Mouse (Mus musculus) neural tube, embryonic 13.5 days (tissue): ENCODE results near the gene Mex3a. TPM values are rescaled to one million over a fixed set of nuclear protein-coding genes. Genes with fewer than 3 reads are reported as not detected.

ENCODE experiments used
- ATAC-seq: fragments of 200-750 bp; cut with Nextera tagmentation; 2 replicates; pipeline ENCODE4 v1.8.0; 2017; ENCODE audit warnings: low read depth, mild to moderate bottlenecking, moderate TSS enrichment, moderate library complexity
- H3K27ac ChIP-seq: fragments of 300-500 bp; sonication (generic); replicated peaks from 2 replicates; pipeline ENCODE4 v1.5.1; 2015; ENCODE audit warnings: moderate library complexity, mild to moderate bottlenecking, inconsistent platforms
- H3K27me3 ChIP-seq: fragments of 300-500 bp; sonication (generic); 2 replicates; pipeline ENCODE4 v1.6.1; 2015; ENCODE audit warnings: mild to moderate bottlenecking, inconsistent platforms
- H3K36me3 ChIP-seq: fragments of 300-500 bp; sonication (generic); 2 replicates; pipeline ENCODE4 v1.6.1; 2015; ENCODE audit warnings: mild to moderate bottlenecking, inconsistent platforms
- H3K4me1 ChIP-seq: fragments of 300-500 bp; sonication (generic); replicated peaks from 2 replicates; pipeline ENCODE4 v1.6.1; 2015; ENCODE audit warnings: inconsistent platforms
- H3K4me2 ChIP-seq: fragments of 300-500 bp; sonication (generic); 2 replicates; pipeline ENCODE4 v1.6.1; 2015; ENCODE audit warnings: inconsistent platforms, mild to moderate bottlenecking, moderate library complexity
- H3K4me3 ChIP-seq: fragments of 300-500 bp; sonication (generic); 2 replicates; pipeline ENCODE4 v1.5.1; 2015; ENCODE audit warnings: mild to moderate bottlenecking, inconsistent platforms
- H3K9ac ChIP-seq: fragments of 300-500 bp; sonication (generic); 2 replicates; pipeline ENCODE4 v1.6.1; 2015; ENCODE audit warnings: moderate library complexity, mild to moderate bottlenecking, inconsistent platforms
- H3K9me3 ChIP-seq: fragments of 300-500 bp; sonication (generic); 2 replicates; pipeline ENCODE4 v1.6.1; 2016; ENCODE audit warnings: inconsistent platforms
- WGBS: fragments of 180-500 bp; shearing (Covaris S2); methylation state at CpG from one replicate; pipeline ENCODE4 v1.1.7; 2015; 5-methylcytosine and 5-hydroxymethylcytosine counted together
- polyA plus RNA-seq: library from polyadenylated mRNA; unstranded; fragments of >200 nt; fragmentation: Nextera tagmentation; extraction: Ambion mirVana; gene quantifications from 2 replicates; pipeline ENCODE4 v1.2.1, GENCODE M21; 2015

Gene Mex3a
- polyA plus RNA-seq = 32.5 and 33.7 TPM in 2 replicates

DNA sequence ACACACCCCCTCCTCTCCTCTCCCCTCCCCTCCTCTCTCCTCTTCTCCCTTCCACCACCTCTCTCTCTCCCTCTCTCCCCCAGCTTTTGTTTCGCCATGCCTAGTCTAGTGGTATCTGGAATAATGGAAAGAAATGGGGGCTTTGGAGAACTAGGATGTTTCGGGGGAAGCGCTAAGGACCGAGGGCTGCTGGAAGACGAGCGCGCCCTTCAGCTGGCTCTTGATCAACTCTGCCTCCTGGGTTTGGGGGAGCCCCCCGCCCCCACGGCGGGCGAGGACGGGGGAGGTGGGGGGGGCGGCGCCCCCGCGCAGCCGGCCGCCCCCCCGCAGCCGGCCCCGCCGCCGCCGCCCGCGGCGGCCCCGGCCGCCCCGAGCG, at the start of gene Mex3a:
TSS of gene Mex3a (plus strand) at position 97 of the 376 bp plus-strand sequence.
- peak within 1 kb of the TSS; percentile 99 for H3K4me2 ChIP-seq
- no peaks in the 10 kb centered on the region for H3K27me3 ChIP-seq
- peak within 1 kb of the TSS; percentile 100 for H3K9ac ChIP-seq
- ATAC-seq = no peak; the same call in 1 of the 2 replicates
- H3K4me1 ChIP-seq = peaks cover 70% of the 10 kb centered on the region
- 1% methylated on average over 12 of the region's 31 CpGs for WGBS
- H3K9me3 ChIP-seq = no peaks in the 10 kb centered on the region
- H3K27ac ChIP-seq = peak within 1 kb of the TSS; percentile 99
- H3K4me3 ChIP-seq = peak within 1 kb of the TSS; percentile 63
- peaks cover 25% of the 10 kb centered on the region for H3K36me3 ChIP-seq

GRCm38 (mm10) chr3:88483141-88483540, 49.1 kb upstream of the Mex3a start:
- no peak overlapping the region for H3K9ac ChIP-seq
- H3K9me3 ChIP-seq = no peaks in the 10 kb centered on the region
- WGBS = 80% methylated on average over 8 of the region's 8 CpGs
- peaks cover 64% of the 10 kb centered on the region for H3K27me3 ChIP-seq
- H3K27ac ChIP-seq = no peak overlapping the region
- H3K4me1 ChIP-seq = peaks cover 18% of the 10 kb centered on the region
- 0 out of 2 replicates have a peak, but pooled peaks have one; percentile 5 for ATAC-seq
- peaks cover 21% of the 10 kb centered on the region for H3K36me3 ChIP-seq
- no peak overlapping the region for H3K4me2 ChIP-seq
- no peak overlapping the region for H3K4me3 ChIP-seq

DNA sequence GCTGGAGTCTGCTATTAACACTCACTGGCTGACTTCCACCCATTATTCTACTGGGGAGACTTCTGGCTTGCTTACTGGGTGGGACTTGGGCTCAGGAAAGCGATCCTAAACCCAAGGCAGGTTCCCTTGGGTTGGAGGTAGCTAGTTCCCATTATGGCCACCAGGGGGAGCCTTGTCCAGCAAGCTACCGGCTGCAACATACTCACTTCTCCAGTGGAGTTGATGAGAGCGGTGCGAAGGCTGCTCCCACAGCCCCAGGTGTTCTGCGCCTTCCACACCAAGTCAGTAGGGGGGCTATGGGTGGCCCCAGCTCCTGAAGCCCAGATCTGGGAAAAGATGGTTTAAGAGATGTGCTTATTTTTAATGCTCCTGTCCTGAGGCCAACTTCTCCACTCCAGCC, 48.6 kb upstream of the Mex3a start:
- H3K4me2 ChIP-seq = no peak overlapping the region
- peaks cover 22% of the 10 kb centered on the region for H3K4me1 ChIP-seq
- ATAC-seq = peak; percentile 33; the same call in 1 of the 2 replicates
- H3K27ac ChIP-seq = no peak overlapping the region
- H3K4me3 ChIP-seq = no peak overlapping the region
- no peak overlapping the region for H3K9ac ChIP-seq
- WGBS = 7% methylated on average over 5 of the region's 5 CpGs
- no peaks in the 10 kb centered on the region for H3K9me3 ChIP-seq
- H3K27me3 ChIP-seq = peaks cover 64% of the 10 kb centered on the region
- H3K36me3 ChIP-seq = peaks cover 21% of the 10 kb centered on the region

GRCm38 (mm10) chr3:88484597-88485316, 47.4 kb upstream of the Mex3a start:
- no peak for ATAC-seq
- WGBS = 6% methylated on average over 39 of the region's 39 CpGs
- Histone ChIP-seq H3K9me3 (no peaks in the 10 kb centered on the region), H3K4me2 (peak overlapping the region; percentile 44), H3K9ac (peak overlapping the region; percentile 49; the same call in 1 of the 2 replicates), H3K4me1 (peaks cover 30% of the 10 kb centered on the region), H3K27ac (no peak overlapping the region), H3K27me3 (peaks cover 64% of the 10 kb centered on the region), H3K36me3 (peaks cover 21% of the 10 kb centered on the region), H3K4me3 (peak overlapping the region; percentile 18)

GRCm38 (mm10) chr3:88486043-88486442, 46.2 kb upstream of the Mex3a start:
- Histone ChIP-seq H3K4me2 (no peak overlapping the region), H3K4me1 (peaks cover 35% of the 10 kb centered on the region), H3K36me3 (peaks cover 21% of the 10 kb centered on the region), H3K27ac (no peak overlapping the region), H3K4me3 (no peak overlapping the region), H3K9me3 (no peaks in the 10 kb centered on the region), H3K27me3 (peaks cover 63% of the 10 kb centered on the region), H3K9ac (no peak overlapping the region)
- no peak for ATAC-seq
- WGBS = 63% methylated on average over 5 of the region's 5 CpGs

GRCm38 (mm10) chr3:88486887-88487286, 45.3 kb upstream of the Mex3a start:
- Histone ChIP-seq H3K27ac (no peak overlapping the region), H3K9me3 (no peaks in the 10 kb centered on the region), H3K4me2 (no peak overlapping the region), H3K4me3 (no peak overlapping the region), H3K27me3 (peaks cover 61% of the 10 kb centered on the region), H3K9ac (no peak overlapping the region), H3K4me1 (peaks cover 34% of the 10 kb centered on the region), H3K36me3 (peaks cover 21% of the 10 kb centered on the region)
- ATAC-seq = no peak
- WGBS = 66% methylated on average over 4 of the region's 4 CpGs

DNA sequence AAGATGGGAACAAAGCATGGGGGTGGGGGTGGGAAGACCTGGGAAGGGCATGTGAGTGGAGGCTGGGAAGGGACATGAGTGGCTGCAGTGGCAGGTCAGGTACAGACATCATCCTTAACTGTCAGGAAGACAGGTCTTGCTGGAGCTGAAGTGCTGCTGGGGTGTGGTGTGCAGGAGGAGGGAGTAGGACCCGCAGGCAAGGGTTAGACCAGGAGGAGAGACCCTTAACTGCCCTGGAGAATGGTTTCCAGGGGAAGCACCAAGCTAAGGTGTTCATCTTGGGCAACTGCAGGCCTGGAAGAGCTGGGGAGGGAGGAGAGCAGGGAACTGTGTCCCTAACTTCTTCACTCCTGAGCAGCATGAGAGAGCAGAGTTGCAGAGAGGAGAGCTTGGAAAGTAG, 44.8 kb upstream of the Mex3a start:
- no peaks in the 10 kb centered on the region for H3K9me3 ChIP-seq
- H3K4me3 ChIP-seq = no peak overlapping the region
- peaks cover 21% of the 10 kb centered on the region for H3K36me3 ChIP-seq
- ATAC-seq = no peak
- no peak overlapping the region for H3K9ac ChIP-seq
- no peak overlapping the region for H3K4me2 ChIP-seq
- peaks cover 31% of the 10 kb centered on the region for H3K4me1 ChIP-seq
- H3K27me3 ChIP-seq = peaks cover 55% of the 10 kb centered on the region
- no peak overlapping the region for H3K27ac ChIP-seq
- WGBS = 68% methylated on average over 1 of the region's 1 CpGs

- peaks cover 4% of the 10 kb centered on the region for H3K27me3 ChIP-seq
- H3K9me3 ChIP-seq = no peaks in the 10 kb centered on the region
- H3K4me1 ChIP-seq = peaks cover 42% of the 10 kb centered on the region
- 0 out of 2 replicates have a peak overlapping the region, but pooled peaks have one; percentile 12 for H3K9ac ChIP-seq
- no peak for ATAC-seq
- no peak overlapping the region; the same call in 1 of the 2 replicates for H3K27ac ChIP-seq
- no peaks in the 10 kb centered on the region for H3K36me3 ChIP-seq
- peak overlapping the region; percentile 65; the same call in 1 of the 2 replicates for H3K4me2 ChIP-seq
- WGBS = 77% methylated on average over 11 of the region's 11 CpGs
- H3K4me3 ChIP-seq = no peak overlapping the region
These were observed 38.3 kb upstream of the Mex3a start for GRCm38 (mm10) chr3:88493706-88494582.

- H3K27ac ChIP-seq = peak overlapping the region; percentile 43; the same call in 1 of the 2 replicates
- no peaks in the 10 kb centered on the region for H3K9me3 ChIP-seq
- H3K9ac ChIP-seq = 0 out of 2 replicates have a peak overlapping the region, but pooled peaks have one; percentile 28
- peaks cover 4% of the 10 kb centered on the region; the same call in 1 of the 2 replicates for H3K27me3 ChIP-seq
- no peaks in the 10 kb centered on the region for H3K36me3 ChIP-seq
- H3K4me1 ChIP-seq = peaks cover 38% of the 10 kb centered on the region
- no peak overlapping the region for H3K4me3 ChIP-seq
- WGBS = 72% methylated on average over 9 of the region's 9 CpGs
- H3K4me2 ChIP-seq = no peak overlapping the region
- ATAC-seq = no peak
These were observed 37.2 kb upstream of the Mex3a start for GRCm38 (mm10) chr3:88494836-88495628.

DNA sequence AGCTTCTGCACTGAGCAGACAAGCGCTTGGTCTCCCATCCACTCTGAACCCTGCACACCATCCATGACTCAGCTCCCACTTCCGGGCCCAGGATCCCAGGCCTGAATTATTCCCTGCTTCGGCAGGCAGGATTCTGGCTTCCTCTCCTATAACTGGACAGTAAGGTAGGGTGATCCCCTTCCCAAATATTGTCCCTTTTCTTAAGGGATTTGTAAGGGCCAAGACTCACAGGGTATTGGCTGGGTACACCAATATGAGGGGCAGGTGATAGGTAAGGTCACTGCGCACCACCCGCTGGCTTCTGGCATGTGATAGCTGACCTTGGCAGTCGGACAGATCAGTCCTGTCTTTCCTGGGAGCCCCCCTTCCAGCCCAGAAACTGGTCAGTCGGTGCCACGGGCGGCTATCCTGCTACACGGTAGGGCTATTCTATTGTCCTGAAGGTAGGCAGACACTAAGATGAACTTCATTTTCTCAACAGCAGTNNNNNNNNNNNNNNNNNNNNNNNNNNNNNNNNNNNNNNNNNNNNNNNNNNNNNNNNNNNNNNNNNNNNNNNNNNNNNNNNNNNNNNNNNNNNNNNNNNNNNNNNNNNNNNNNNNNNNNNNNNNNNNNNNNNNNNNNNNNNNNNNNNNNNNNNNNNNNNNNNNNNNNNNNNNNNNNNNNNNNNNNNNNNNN, 36.3 kb upstream of the Mex3a start:
- WGBS = 78% methylated on average over 10 of the region's 10 CpGs
- Histone ChIP-seq H3K27me3 (peaks cover 7% of the 10 kb centered on the region), H3K27ac (no peak overlapping the region), H3K4me2 (no peak overlapping the region), H3K36me3 (no peaks in the 10 kb centered on the region), H3K9ac (0 out of 2 replicates have a peak overlapping the region, but pooled peaks have one; percentile 28), H3K4me3 (no peak overlapping the region), H3K4me1 (peaks cover 36% of the 10 kb centered on the region), H3K9me3 (no peaks in the 10 kb centered on the region)
- no peak for ATAC-seq

DNA sequence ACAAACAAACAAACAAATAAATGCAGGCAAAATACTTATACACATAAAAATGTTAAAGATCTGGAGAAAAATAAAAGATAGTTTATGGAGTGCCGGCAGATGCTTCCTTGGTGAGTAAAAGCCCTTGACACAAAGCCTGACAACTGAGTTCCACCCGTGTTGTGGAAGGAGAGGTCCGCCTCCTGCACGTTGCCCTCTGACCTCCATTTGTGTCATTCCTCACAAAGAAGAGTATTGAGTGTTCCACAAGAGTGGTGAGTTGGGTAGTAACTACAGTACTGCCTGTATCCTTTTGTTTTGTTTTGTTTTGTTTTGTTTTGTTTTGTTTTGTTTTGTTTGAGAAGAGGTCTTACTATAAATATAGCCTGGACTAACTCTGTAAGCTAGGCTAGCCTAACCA, 32.6 kb upstream of the Mex3a start:
- WGBS = 60% methylated on average over 4 of the region's 4 CpGs
- no peaks in the 10 kb centered on the region for H3K9me3 ChIP-seq
- no peak overlapping the region for H3K4me2 ChIP-seq
- H3K27me3 ChIP-seq = peaks cover 28% of the 10 kb centered on the region
- peaks cover 43% of the 10 kb centered on the region for H3K4me1 ChIP-seq
- H3K4me3 ChIP-seq = no peak overlapping the region
- H3K9ac ChIP-seq = no peak overlapping the region
- ATAC-seq = no peak
- no peak overlapping the region for H3K27ac ChIP-seq
- no peaks in the 10 kb centered on the region for H3K36me3 ChIP-seq
